Mouse (Mus musculus) cerebellum, adult 2 months (tissue): Measurements from ENCODE around the gene Ralb. TPM values are rescaled to one million over a fixed set of nuclear protein-coding genes. Genes with fewer than 3 reads are reported as not detected.

Source experiments
- DNase-seq, 2 experiments: peaks; one replicate each; pipeline ENCODE4 v3.0.0; 2021
- H3K27ac ChIP-seq: fragments of 200-500 bp; 2 replicates; pipeline ENCODE4 v1.5.1; 2012; ENCODE audit warnings: low read length, control low read depth, inconsistent platforms; ENCODE audit not compliant: insufficient read depth
- H3K27me3 ChIP-seq: fragments of 200-500 bp; 2 replicates; pipeline ENCODE4 v1.6.1; 2012; ENCODE audit warnings: inconsistent platforms, mild to moderate bottlenecking, low read length, moderate library complexity; ENCODE audit not compliant: control insufficient read depth, insufficient read depth
- H3K4me1 ChIP-seq: fragments of 200-500 bp; 2 replicates; pipeline ENCODE4 v1.6.1; 2011; ENCODE audit warnings: low read length; ENCODE audit not compliant: control insufficient read depth, insufficient read depth
- H3K4me3 ChIP-seq: fragments of 200-500 bp; replicated peaks from 2 replicates; pipeline ENCODE3; 2011; ENCODE audit warnings: mild to moderate bottlenecking, low read depth, low read length, control low read depth; ENCODE audit not compliant: insufficient read depth
- CTCF ChIP-seq: fragments of 200-500 bp; IDR thresholded peaks from 2 replicates; pipeline ENCODE4 v1.5.1; 2011; ENCODE audit warnings: low read depth, mild to moderate bottlenecking, control low read depth, low read length, moderate library complexity, borderline replicate concordance; ENCODE audit not compliant: insufficient read depth
- POLR2A ChIP-seq: fragments of 200-500 bp; IDR thresholded peaks from 2 replicates; pipeline ENCODE4 v1.6.1; 2011; ENCODE audit warnings: low read length, control low read depth, borderline replicate concordance; ENCODE audit not compliant: insufficient read depth
- WGBS: fragments of 180-500 bp; shearing (Covaris S2); methylation state at CpG from one replicate; pipeline ENCODE4 v1.1.7; 2018; 5-methylcytosine and 5-hydroxymethylcytosine counted together
- polyA plus RNA-seq: library from polyadenylated mRNA; depleted of rRNA; stranded (reverse); fragments of >200 nt; gene quantifications from 2 replicates; pipeline ENCODE4 v1.2.3, GENCODE M21; 2012

Gene Ralb
- polyA plus RNA-seq, 1 experiment, result 25.1 TPM

DNA sequence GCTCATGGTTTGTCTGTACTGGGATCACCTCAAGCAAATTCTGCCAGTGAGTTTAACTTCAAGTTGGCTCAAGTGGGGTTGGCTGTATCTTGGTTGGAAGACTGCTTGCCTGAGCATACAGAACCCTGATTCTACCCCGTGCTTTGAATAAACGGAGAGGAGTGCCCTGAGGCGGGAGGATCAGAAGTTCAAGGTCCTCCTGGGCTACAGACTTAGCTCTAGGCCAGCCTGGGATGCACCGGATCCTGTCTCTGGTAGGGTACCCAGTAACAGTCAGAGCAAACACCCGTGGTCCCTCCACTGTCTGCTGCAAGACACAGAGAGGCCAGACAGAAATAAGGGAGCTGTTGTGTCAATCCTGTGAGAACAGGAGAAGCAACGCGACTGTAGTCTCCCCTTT lies 17.1 kb upstream of the Ralb start:
- WGBS, result 84% methylated on average over 7 of the region's 7 CpGs
- DNase-seq, result no peak

DNA sequence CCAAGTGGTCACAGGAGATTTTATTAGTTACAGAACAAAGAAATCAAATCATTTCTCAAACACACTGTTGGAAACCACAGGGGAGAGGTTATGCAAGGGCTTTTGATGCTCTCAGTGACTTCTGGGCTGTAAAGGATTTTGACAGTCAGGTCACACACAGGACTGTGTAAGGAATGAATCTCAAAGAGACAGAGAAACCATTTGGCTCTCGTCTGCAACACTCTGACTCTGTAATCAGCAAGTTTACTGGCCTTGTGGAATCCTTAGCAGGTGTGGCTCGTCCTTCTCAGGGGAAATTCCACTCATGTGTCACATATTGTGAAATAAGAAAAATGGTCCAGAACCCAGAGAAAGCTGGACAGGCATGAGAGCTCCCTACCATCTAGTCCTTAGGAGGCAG lies 16.4 kb upstream of the Ralb start:
- TF ChIP-seq CTCF (no peak), POLR2A (no peak)
- DNase-seq, result no peak
- H3K4me3 ChIP-seq, result no peak overlapping the region
- WGBS, result 63% methylated on average over 2 of the region's 2 CpGs
- no peak overlapping the region for H3K27ac ChIP-seq
- H3K4me1 ChIP-seq, result peaks cover 7% of the 10 kb centered on the region; the same call in 1 of the 2 replicates
- no peaks in the 10 kb centered on the region for H3K27me3 ChIP-seq

More for the DNA sequence above, 17.1 kb upstream of the Ralb start:
- TF ChIP-seq POLR2A, result no peak
- no peak for TF ChIP-seq CTCF
- Histone ChIP-seq H3K27me3 (no peaks in the 10 kb centered on the region), H3K27ac (no peak overlapping the region), H3K4me1 (peaks cover 8% of the 10 kb centered on the region; the same call in 1 of the 2 replicates), H3K4me3 (no peak overlapping the region)

DNA sequence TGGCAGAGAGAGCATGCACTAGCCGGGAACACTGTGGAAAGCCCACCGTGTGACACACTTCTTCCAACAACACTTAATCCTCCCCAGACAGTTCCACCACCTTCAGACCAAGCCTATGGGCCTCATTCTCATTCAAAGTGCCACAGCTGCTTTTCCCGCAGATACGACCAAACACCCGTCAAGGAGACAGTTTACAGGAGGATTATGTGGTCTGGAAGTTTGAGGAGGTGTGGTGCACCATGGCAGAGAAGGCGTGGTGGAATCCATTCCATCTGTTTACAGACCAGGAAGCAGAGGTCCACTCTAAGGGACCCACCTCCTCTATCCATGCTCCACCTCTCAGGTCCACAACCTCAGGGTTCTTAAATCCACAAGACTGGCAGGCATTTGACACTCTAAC lies 14.7 kb upstream of the Ralb start:
- H3K27me3 ChIP-seq, result no peaks in the 10 kb centered on the region
- peaks cover 7% of the 10 kb centered on the region; the same call in 1 of the 2 replicates for H3K4me1 ChIP-seq
- H3K4me3 ChIP-seq, result no peak overlapping the region
- TF ChIP-seq CTCF (no peak), POLR2A (no peak)
- H3K27ac ChIP-seq, result no peak overlapping the region
- WGBS, result 87% methylated on average over 6 of the region's 6 CpGs
- no peak for DNase-seq

DNA sequence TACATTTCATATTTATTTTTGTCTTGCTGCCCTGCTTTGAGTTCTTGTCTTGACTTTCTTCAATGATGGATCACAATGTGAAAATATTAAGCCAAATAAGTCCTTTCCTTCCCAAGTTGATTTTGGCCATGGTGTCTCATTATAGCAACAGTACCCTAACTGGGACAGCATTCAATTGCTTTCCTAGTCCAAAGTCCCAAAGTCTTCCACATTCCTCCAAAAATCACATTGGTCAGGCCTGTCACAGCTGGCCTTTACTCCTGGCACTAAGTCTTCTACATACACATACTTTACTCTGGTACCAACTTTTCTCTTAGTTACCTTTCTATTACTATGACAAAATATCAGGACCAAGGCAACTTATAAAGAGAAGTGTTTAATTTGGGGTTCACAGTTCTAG lies 14.2 kb upstream of the Ralb start:
- Histone ChIP-seq H3K27me3 (no peaks in the 10 kb centered on the region), H3K4me1 (peaks cover 3% of the 10 kb centered on the region; the same call in 1 of the 2 replicates), H3K4me3 (no peak overlapping the region), H3K27ac (no peak overlapping the region)
- TF ChIP-seq POLR2A (no peak), CTCF (no peak)
- no peak for DNase-seq

DNA sequence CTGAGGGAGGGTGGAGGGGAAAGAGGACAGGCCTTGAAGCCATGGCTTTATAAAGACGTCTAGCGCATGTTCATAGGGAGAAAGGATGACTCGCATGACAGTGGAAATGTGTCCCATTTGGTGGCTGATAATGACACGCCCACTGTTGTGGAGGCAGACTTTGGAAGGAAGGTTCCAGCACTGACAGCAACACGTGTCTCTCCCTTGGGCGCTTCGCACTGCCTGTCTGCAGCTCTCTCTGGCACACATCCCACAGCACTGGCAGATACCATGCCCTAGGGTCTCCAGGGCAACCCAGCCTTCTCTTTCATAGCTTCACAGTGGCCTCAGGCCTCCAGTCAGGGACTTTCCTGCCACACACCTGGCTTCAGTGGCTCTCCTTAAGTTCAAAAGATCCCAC lies 13.5 kb upstream of the Ralb start:
- 49% methylated on average over 7 of the region's 7 CpGs for WGBS
- TF ChIP-seq CTCF (no peak), POLR2A (no peak)
- Histone ChIP-seq H3K4me3 (no peak overlapping the region), H3K4me1 (no peaks in the 10 kb centered on the region), H3K27ac (no peak overlapping the region), H3K27me3 (no peaks in the 10 kb centered on the region)
- no peak for DNase-seq

DNA sequence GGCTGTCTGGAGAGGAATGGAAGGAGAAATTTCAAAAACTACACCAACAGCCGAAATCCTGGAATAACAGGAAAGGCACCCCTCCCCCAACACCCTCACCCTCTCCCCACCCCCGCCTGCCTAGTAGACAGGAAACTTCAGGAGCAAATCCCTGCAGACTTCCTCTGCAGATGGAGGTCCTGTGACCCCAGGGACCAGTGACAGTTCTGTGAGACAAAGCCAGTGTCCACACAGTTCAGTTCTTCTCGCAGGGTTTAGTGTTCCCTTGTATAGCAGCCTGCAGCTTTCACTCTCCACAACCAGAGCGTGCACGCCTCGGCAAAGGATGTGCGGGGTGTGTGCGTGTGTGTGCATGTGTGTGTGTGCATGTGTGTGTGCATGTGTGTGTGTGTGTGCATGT lies 6.3 kb upstream of the Ralb start:
- no peak for DNase-seq
- WGBS, result 84% methylated on average over 8 of the region's 8 CpGs
- Histone ChIP-seq H3K27ac (no peak overlapping the region), H3K4me1 (no peaks in the 10 kb centered on the region), H3K27me3 (no peaks in the 10 kb centered on the region), H3K4me3 (no peak overlapping the region)
- TF ChIP-seq CTCF, result no peak
- no peak for TF ChIP-seq POLR2A

DNA sequence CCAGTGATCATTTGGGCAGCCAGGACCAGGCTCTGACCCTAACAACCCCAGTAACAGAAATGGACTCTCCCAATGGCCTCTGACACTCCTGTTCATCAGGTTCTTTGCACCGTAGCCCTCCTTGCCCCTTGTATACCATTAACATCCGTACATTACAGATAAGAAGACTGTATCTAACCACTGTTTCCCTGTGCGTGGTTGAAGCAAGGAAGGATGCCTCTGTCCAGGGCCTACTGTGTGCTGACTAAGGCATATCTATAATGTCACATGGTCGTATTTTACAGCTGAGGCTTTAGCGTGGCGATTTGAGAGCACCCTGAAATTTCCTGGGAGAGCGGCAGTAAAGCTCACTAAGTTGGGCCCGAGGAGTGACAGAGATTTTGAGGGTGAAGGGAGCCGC lies 5.8 kb upstream of the Ralb start:
- Histone ChIP-seq H3K4me1 (no peaks in the 10 kb centered on the region), H3K4me3 (no peak overlapping the region), H3K27me3 (no peaks in the 10 kb centered on the region), H3K27ac (no peak overlapping the region)
- WGBS, result 84% methylated on average over 9 of the region's 9 CpGs
- no peak for DNase-seq
- TF ChIP-seq POLR2A (no peak), CTCF (no peak)

DNA sequence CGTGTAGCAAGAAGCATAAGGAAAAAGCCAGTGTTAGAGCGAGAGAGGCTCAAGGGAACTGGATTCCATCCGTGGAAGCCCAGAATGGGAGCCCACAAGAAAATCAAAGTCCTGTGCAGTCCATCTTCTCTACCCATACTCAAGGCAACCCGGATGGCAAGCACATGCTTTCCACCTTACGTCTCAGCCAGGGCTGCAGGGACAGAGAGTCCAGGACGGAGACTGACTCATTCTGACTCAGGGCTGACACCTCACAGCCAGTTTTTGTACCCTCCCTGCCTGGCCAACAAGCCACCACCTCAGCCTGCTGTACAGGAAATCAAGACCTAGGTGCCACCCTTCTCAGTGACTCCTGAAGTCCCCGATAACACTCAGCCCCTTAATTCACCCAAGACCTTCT lies 4.9 kb upstream of the Ralb start:
- Histone ChIP-seq H3K4me1 (no peaks in the 10 kb centered on the region), H3K27me3 (no peaks in the 10 kb centered on the region), H3K27ac (no peak overlapping the region), H3K4me3 (no peak overlapping the region)
- TF ChIP-seq POLR2A (no peak), CTCF (no peak)
- whole genome bisulfite sequencing, result 86% methylated on average over 7 of the region's 7 CpGs
- no peak for DNase-seq

DNA sequence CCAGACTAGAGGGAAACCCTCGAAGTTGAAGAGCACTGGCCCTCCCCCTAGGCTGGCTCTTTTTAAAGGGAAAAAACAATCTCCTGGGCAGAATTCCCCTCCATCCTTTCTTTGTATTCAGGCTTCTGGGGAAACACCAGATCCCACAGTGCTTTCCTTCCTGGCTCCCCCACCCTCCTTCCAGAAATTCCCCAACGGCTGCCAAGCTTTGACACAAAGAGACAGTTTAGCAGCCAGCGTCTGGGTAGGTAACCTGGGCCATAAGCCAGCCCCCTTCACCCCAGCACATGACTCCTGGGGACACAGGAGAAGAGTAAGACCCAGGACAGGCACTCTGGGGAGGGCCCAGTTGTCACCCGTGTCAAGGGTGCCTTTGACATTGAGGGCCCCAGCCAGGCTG lies 4.0 kb upstream of the Ralb start:
- DNase-seq, result no peak
- Histone ChIP-seq H3K27ac (no peak overlapping the region), H3K4me1 (no peaks in the 10 kb centered on the region), H3K4me3 (no peak overlapping the region), H3K27me3 (no peaks in the 10 kb centered on the region)
- TF ChIP-seq CTCF (no peak), POLR2A (no peak)
- 20% methylated on average over 4 of the region's 4 CpGs for WGBS

DNA sequence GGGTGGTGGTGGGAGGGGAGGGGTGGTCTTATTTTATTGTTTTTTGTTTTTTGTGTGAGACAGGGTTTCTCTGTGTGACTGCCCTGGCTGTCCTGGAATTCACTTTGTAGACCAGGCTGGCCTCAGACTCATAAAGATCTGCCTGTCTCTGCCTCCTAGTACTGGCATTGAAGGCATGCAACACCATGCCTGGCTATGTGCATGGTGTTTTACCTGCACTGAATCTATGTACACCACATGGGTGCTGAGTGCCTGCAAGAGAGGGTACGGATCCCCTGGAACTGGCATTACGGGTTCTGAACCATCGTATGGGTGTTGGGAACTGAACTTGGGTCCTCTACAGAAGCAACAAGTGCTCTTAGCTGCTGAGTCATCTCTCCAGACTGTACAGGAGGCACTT lies 1.4 kb upstream of the Ralb start:
- Histone ChIP-seq H3K27ac (no peak overlapping the region), H3K27me3 (no peaks in the 10 kb centered on the region), H3K4me3 (no peak overlapping the region), H3K4me1 (no peaks in the 10 kb centered on the region)
- WGBS, result 97% methylated on average over 3 of the region's 3 CpGs
- DNase-seq, result no peak
- TF ChIP-seq POLR2A (no peak), CTCF (no peak)
